Mouse (Mus musculus) monocyte, adult 5-6 weeks (primary cell): ENCODE measurements around the gene Hvcn1. TPM values are rescaled to one million over a fixed set of nuclear protein-coding genes. Genes with fewer than 3 reads are reported as not detected.

ENCODE experiments used
- ATAC-seq: fragments of 153-309, 156-312 bp; replicated peaks from 2 replicates; pipeline ENCODE4 v1.8.0; 2017; ENCODE audit warnings: mild to moderate bottlenecking; ENCODE audit not compliant: low TSS enrichment, insufficient number of reproducible peaks, severe bottlenecking, poor library complexity, low FRiP score
- total RNA-seq: library from RNA; stranded (forward); fragments of 200-1000, 200-491, 200-594 nt; gene quantifications from 3 replicates; pipeline ENCODE4 v1.2.3, GENCODE M21; 2017

The Hvcn1 gene
- total RNA-seq, 1 experiment from 2014 or later: 25.7 TPM

- ATAC-seq: no peak
These were observed 24.8 kb downstream of the Hvcn1 start for GRCm38 (mm10) chr5:122231431-122231830.

GRCm38 (mm10) chr5:122232004-122232403 is 25.4 kb downstream of the Hvcn1 start:
- no peak for ATAC-seq

DNA sequence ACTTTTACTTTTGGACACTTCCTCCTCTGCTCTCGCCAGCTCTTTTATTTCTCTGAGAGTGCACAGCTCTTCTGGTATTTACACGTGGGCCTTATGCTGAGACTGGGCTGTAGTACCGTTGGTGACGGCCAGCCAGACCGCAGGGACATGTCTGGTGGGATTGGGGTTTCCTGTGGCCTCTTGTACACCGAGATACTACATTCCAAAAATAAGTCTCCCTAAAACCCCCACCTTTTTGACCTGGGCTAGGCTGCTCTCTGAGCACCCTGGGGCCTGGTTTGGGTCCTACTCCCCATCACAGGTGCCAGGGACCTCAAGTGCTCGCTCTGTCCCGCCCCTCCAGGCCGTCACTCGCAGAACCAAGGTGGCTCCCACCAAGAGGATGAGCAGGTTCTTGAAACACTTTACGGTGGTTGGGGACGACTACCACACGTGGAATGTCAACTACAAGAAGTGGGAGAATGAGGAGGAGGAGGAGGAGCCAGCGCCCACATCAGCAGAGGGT is 26.5 kb downstream of the Hvcn1 start:
- no peak for ATAC-seq

- ATAC-seq: peak; percentile 68
These were observed 27.1 kb downstream of the Hvcn1 start for GRCm38 (mm10) chr5:122233695-122234094.

DNA sequence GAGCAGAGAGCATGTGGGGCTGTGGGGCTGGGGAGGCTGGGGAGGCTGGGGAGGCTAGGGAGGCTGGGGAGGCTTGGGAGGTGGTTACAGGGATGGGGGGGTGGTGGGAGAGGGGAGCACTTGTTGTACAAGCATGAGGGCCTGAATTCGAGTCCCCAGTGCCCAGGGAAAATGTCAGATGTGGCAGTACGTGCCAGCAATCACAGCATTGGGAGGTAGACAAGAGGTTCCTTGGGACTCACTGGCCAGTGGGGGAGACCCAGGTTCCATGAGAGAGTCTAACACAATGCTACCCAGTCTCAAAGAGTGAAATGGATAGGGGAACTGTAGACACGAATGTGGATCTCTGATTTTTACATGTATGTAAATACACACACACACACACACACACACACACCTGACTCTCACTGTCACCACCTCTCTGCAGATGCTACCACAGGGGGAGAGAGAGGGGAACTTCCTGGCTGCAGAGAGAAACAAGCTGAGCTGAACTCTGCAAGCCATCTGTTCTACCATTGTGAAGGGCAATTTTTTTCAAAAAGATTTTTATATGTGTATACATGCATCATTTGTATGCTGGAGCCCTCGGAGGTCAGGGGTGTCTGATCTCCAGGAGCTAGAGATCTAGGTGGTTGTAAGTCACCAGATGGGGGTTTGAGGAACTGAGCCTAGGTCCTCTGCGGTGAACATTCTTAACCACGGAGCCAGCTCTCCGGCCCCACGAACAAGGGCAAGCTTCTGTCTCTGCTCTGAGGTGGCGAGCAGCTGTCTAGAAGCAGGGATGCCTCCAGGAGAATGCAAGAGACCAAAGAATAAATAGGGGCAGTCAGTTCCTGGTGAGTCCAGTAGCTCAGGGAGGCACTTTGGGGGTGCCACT is 28.0 kb downstream of the Hvcn1 start:
- ATAC-seq: 0 out of 2 replicates have a peak, but pooled peaks have one; percentile 27

DNA sequence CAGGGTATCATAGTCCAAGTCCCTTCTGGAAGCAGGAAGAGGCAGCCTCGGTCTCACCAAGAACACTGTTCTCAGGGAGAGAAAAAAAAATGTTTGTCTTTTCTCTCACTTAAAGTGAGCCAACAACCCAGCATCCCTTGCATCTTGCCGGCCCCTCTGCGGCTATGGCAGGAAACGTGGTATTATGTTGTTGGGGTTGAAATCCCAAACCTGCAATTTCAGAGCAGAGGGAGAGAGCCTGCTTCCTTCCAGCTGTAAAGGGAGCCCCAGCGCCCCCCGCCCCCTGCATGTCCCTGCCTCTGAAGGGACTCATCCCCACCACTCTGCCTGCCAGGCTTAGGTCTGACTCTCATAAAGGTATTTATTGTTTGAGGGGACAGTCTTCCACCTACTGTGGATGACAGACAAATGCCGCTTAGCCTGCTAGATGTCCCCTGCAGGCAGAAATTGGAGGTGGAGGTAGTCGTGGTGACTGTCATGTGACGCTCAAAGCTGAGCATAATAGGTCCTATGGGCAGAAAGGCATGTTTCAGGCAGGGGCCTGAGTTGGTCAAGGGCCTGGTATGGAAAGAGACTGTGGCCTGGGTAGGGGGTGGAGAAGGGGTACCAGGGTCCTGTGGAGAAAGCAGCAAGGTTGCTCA is 28.7 kb downstream of the Hvcn1 start:
- no peak for ATAC-seq

GRCm38 (mm10) chr5:122237200-122237599 is 30.6 kb downstream of the Hvcn1 start:
- ATAC-seq: no peak

DNA sequence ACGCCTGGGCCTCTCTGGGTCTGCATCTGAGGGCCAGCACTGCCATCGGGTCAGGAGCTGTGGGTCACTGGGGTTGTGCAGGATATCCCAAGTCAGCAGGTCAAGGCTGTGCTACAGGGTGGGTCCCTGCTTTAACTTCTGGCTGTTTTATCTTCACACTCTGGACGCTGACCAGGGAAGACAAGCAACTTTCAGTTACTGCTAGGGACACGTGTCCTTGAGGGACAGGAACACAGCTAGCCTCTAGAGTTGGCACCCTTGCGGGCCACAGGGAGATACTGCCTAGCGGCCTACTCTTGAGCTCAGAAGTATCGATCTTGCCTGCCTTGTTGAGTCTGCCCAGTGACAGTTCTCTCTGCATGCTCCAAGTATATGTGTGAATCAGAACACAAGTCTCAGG is 33.0 kb downstream of the Hvcn1 start:
- ATAC-seq: no peak

GRCm38 (mm10) chr5:122240521-122240920 is 33.9 kb downstream of the Hvcn1 start:
- ATAC-seq: no peak

GRCm38 (mm10) chr5:122240989-122241388 is 34.4 kb downstream of the Hvcn1 start:
- ATAC-seq: no peak

GRCm38 (mm10) chr5:122242521-122243123 is 36.0 kb downstream of the Hvcn1 start:
- ATAC-seq: peak; percentile 51

GRCm38 (mm10) chr5:122243781-122244523 is 37.3 kb downstream of the Hvcn1 start:
- ATAC-seq: no peak

- no peak for ATAC-seq
These were observed 38.6 kb downstream of the Hvcn1 start for GRCm38 (mm10) chr5:122245186-122245585.

- no peak for ATAC-seq
These were observed 40.1 kb downstream of the Hvcn1 start for GRCm38 (mm10) chr5:122246547-122247167.

DNA sequence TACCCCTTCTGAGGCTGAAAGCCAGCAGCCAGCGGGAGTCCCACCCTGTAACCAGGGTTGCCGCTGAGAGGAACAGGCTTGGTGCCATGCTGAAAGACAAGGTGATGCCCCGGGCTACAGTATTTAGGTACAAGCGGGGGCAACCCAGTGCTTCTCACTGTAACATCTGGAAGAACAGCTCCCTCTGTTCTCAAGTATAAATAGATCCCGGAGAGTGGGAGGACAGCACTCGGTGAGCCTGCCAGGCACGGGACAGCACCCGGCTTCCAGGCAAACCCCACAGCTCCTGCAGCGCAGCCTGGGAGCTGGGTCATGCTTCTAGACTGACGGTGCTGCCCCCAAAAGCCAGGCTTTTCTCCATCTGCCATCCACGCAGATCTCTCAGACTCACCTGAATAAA is 40.9 kb downstream of the Hvcn1 start:
- no peak for ATAC-seq

DNA sequence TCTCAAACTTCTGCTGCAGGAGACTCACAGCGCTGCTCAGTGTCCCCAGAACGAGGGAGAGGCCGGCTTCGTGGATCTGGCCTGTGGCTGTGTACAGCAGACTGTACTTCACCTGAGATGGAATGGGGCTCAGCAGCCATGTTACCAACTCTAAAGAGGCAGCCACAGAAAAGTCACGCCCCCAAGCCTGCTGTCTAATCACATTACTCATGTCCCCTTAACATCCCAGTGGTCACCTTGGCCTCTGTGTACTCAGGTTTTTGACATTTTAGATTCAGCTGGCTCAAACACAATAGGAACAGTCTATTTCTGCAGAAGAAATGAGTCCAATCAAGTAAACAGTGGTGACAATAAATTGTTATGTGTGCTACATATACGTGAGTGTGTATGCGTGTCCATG is 41.3 kb downstream of the Hvcn1 start:
- ATAC-seq: no peak

DNA sequence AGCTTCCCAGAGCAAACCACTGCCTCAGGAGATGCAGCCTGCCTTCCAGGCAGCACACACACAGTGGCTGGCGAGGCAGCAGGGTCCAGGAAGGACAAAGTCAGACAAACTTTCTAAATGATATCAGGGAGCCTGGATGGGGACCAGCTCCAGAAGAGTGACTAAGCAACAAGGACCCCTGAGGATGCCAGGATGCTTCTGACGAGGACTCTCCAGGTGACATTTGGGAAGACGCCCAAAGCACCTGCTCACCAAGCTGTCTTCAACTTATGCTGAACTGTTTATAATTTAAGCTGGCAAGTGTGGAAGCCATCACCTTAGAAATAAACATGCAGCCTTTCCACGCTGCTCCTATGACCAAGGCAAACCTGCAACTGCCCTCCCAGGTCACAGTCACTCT is 42.7 kb downstream of the Hvcn1 start:
- ATAC-seq: no peak

DNA sequence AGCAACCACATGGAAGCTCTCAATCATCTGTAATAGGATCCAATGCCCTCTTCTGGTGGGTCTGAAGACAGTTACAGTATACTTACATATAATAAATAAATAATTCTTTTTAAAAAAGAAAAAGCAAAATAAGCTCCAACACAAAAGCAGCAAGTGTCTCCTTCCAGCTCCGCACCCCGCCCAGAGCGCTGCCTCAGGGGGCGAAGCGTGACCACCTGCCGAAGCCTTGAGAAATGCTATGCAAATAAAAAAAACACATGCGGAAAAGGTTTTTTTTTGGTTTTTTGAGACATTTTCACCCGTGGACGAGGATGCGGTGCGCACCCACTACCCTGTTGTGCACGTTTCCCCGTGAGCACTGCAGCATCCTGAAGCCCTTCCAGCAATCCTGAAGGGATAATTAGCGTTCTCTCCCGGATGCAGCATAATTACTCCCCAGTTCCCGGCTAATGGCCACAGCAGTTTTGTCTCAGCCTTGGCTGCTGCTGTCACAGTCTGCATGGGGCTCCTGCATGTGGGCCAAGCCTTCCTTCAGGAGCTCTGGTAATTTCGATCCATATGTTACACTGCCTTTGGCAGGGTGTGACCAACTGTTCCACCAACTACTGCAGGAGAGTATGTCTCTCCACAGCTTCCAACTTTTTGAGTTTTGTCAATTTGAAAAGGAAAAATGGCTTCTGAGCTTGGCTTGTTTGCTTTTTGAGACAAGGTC is 45.4 kb downstream of the Hvcn1 start:
- ATAC-seq: no peak
